Mouse (Mus musculus) stomach, embryonic 15.5 days (tissue): ENCODE results near the gene Tmem266. TPM values are rescaled to one million over a fixed set of nuclear protein-coding genes. Genes with fewer than 3 reads are reported as not detected.

Experiments used
- ATAC-seq: fragments of 200-750 bp; cut with Nextera tagmentation; 2 replicates; pipeline ENCODE4 v1.8.0; 2017; ENCODE audit warnings: low read depth, moderate number of reproducible peaks, moderate TSS enrichment; ENCODE audit not compliant: insufficient read depth, low FRiP score
- H3K27ac ChIP-seq: fragments of 300-500 bp; sonication (generic); 2 replicates; pipeline ENCODE4 v1.5.1; 2015; ENCODE audit warnings: mild to moderate bottlenecking, inconsistent platforms
- H3K27me3 ChIP-seq: fragments of 300-500 bp; sonication (generic); replicated peaks from 2 replicates; pipeline ENCODE4 v1.6.1; 2015; ENCODE audit warnings: inconsistent platforms
- H3K36me3 ChIP-seq: fragments of 300-500 bp; sonication (generic); 2 replicates; pipeline ENCODE4 v1.6.1; 2015; ENCODE audit warnings: inconsistent platforms
- H3K4me1 ChIP-seq: fragments of 300-500 bp; sonication (generic); 2 replicates; pipeline ENCODE4 v1.6.1; 2015; ENCODE audit warnings: inconsistent platforms
- H3K4me2 ChIP-seq: fragments of 300-500 bp; sonication (generic); 2 replicates; pipeline ENCODE4 v1.6.1; 2015; ENCODE audit warnings: mild to moderate bottlenecking, inconsistent platforms
- H3K4me3 ChIP-seq: fragments of 300-500 bp; sonication (generic); replicated peaks from 2 replicates; pipeline ENCODE4 v1.5.1; 2015; ENCODE audit warnings: inconsistent platforms
- H3K9ac ChIP-seq: fragments of 300-500 bp; sonication (generic); 2 replicates; pipeline ENCODE4 v1.6.1; 2015; ENCODE audit warnings: inconsistent platforms
- H3K9me3 ChIP-seq: fragments of 300-500 bp; sonication (generic); 2 replicates; pipeline ENCODE4 v1.6.1; 2016; ENCODE audit warnings: inconsistent platforms
- WGBS: fragments of 180-500 bp; shearing (Covaris S2); methylation state at CpG from one replicate; pipeline ENCODE4 v1.1.7; 2015; 5-methylcytosine and 5-hydroxymethylcytosine counted together
- polyA plus RNA-seq: library from polyadenylated mRNA; unstranded; fragments of >200 nt; fragmentation: Nextera tagmentation; extraction: Ambion mirVana; gene quantifications from 2 replicates; pipeline ENCODE4 v1.2.1, GENCODE M21; 2015

Gene Tmem266
- polyA plus RNA-seq, 1 experiment from 2014 or later: 1.3 TPM

GRCm38 (mm10) chr9:55377603-55378250, 51.0 kb downstream of the Tmem266 start:
- Histone ChIP-seq H3K36me3 (no peaks in the 10 kb centered on the region), H3K4me1 (no peaks in the 10 kb centered on the region), H3K27ac (no peak overlapping the region), H3K9ac (no peak overlapping the region), H3K9me3 (no peaks in the 10 kb centered on the region), H3K27me3 (no peaks in the 10 kb centered on the region), H3K4me2 (no peak overlapping the region), H3K4me3 (no peak overlapping the region)
- WGBS: 82% methylated on average over 10 of the region's 10 CpGs
- no peak for ATAC-seq

- 88% methylated on average over 4 of the region's 4 CpGs for WGBS
- Histone ChIP-seq H3K4me1 (no peaks in the 10 kb centered on the region), H3K9ac (no peak overlapping the region), H3K4me2 (no peak overlapping the region), H3K36me3 (no peaks in the 10 kb centered on the region), H3K27ac (no peak overlapping the region), H3K27me3 (no peaks in the 10 kb centered on the region), H3K9me3 (no peaks in the 10 kb centered on the region), H3K4me3 (no peak overlapping the region)
- no peak for ATAC-seq
These were observed 54.7 kb downstream of the Tmem266 start for GRCm38 (mm10) chr9:55381456-55381855.

- Histone ChIP-seq H3K9ac (no peak overlapping the region), H3K9me3 (no peaks in the 10 kb centered on the region), H3K27ac (no peak overlapping the region), H3K36me3 (no peaks in the 10 kb centered on the region), H3K4me3 (no peak overlapping the region), H3K4me2 (no peak overlapping the region), H3K4me1 (no peaks in the 10 kb centered on the region), H3K27me3 (no peaks in the 10 kb centered on the region)
- 31% methylated on average over 5 of the region's 5 CpGs for WGBS
- no peak for ATAC-seq
These were observed 55.7 kb downstream of the Tmem266 start for GRCm38 (mm10) chr9:55382441-55382840.

- no peaks in the 10 kb centered on the region for H3K9me3 ChIP-seq
- H3K27me3 ChIP-seq: no peaks in the 10 kb centered on the region
- no peak overlapping the region for H3K9ac ChIP-seq
- no peaks in the 10 kb centered on the region for H3K36me3 ChIP-seq
- ATAC-seq: no peak
- H3K27ac ChIP-seq: no peak overlapping the region
- H3K4me2 ChIP-seq: no peak overlapping the region
- no peaks in the 10 kb centered on the region for H3K4me1 ChIP-seq
- H3K4me3 ChIP-seq: no peak overlapping the region
- 96% methylated on average over 4 of the region's 4 CpGs for WGBS
These were observed 59.4 kb downstream of the Tmem266 start for GRCm38 (mm10) chr9:55386117-55386516.

- Histone ChIP-seq H3K4me3 (no peak overlapping the region), H3K36me3 (no peaks in the 10 kb centered on the region), H3K9ac (no peak overlapping the region), H3K4me2 (no peak overlapping the region), H3K27me3 (no peaks in the 10 kb centered on the region), H3K27ac (no peak overlapping the region), H3K4me1 (no peaks in the 10 kb centered on the region), H3K9me3 (no peaks in the 10 kb centered on the region)
- 75% methylated on average over 14 of the region's 14 CpGs for WGBS
- no peak for ATAC-seq
These were observed 61.3 kb downstream of the Tmem266 start for GRCm38 (mm10) chr9:55387862-55388505.

- ATAC-seq: no peak
- Histone ChIP-seq H3K4me3 (no peak overlapping the region), H3K9ac (no peak overlapping the region), H3K36me3 (no peaks in the 10 kb centered on the region), H3K4me1 (no peaks in the 10 kb centered on the region), H3K27me3 (no peaks in the 10 kb centered on the region), H3K9me3 (no peaks in the 10 kb centered on the region), H3K27ac (no peak overlapping the region), H3K4me2 (no peak overlapping the region)
- 30% methylated on average over 17 of the region's 17 CpGs for WGBS
These were observed 65.4 kb downstream of the Tmem266 start for GRCm38 (mm10) chr9:55391909-55392658.

- no peaks in the 10 kb centered on the region for H3K4me1 ChIP-seq
- WGBS: 81% methylated on average over 1 of the region's 1 CpGs
These were observed 68.9 kb downstream of the Tmem266 start for GRCm38 (mm10) chr9:55395650-55396049.

GRCm38 (mm10) chr9:55398985-55399554, 72.4 kb downstream of the Tmem266 start:
- Histone ChIP-seq H3K9ac (no peak overlapping the region), H3K36me3 (no peaks in the 10 kb centered on the region), H3K9me3 (no peaks in the 10 kb centered on the region), H3K27ac (no peak overlapping the region), H3K27me3 (no peaks in the 10 kb centered on the region), H3K4me2 (no peak overlapping the region), H3K4me1 (no peaks in the 10 kb centered on the region), H3K4me3 (no peak overlapping the region)
- ATAC-seq: no peak
- 81% methylated on average over 7 of the region's 7 CpGs for WGBS

More at GRCm38 (mm10) chr9:55395650-55396049, 68.9 kb downstream of the Tmem266 start:
- Histone ChIP-seq H3K4me3 (no peak overlapping the region), H3K9ac (no peak overlapping the region), H3K9me3 (no peaks in the 10 kb centered on the region), H3K27ac (no peak overlapping the region), H3K36me3 (no peaks in the 10 kb centered on the region), H3K4me2 (no peak overlapping the region), H3K27me3 (no peaks in the 10 kb centered on the region)
- no peak for ATAC-seq

GRCm38 (mm10) chr9:55402276-55402675, 75.6 kb downstream of the Tmem266 start:
- H3K27me3 ChIP-seq: no peaks in the 10 kb centered on the region
- ATAC-seq: no peak
- 50% methylated on average over 7 of the region's 7 CpGs for WGBS
- no peak overlapping the region for H3K27ac ChIP-seq
- no peak overlapping the region for H3K4me3 ChIP-seq
- no peaks in the 10 kb centered on the region for H3K9me3 ChIP-seq
- H3K36me3 ChIP-seq: no peaks in the 10 kb centered on the region
- H3K4me2 ChIP-seq: no peak overlapping the region
- no peak overlapping the region for H3K9ac ChIP-seq
- no peaks in the 10 kb centered on the region for H3K4me1 ChIP-seq

- 84% methylated on average over 4 of the region's 4 CpGs for WGBS
- H3K9ac ChIP-seq: no peak overlapping the region
- no peak for ATAC-seq
These were observed 77.5 kb downstream of the Tmem266 start for GRCm38 (mm10) chr9:55404256-55404655.

GRCm38 (mm10) chr9:55404976-55405702, 78.4 kb downstream of the Tmem266 start:
- Histone ChIP-seq H3K9ac (no peak overlapping the region), H3K36me3 (no peaks in the 10 kb centered on the region), H3K4me1 (no peaks in the 10 kb centered on the region), H3K4me3 (no peak overlapping the region), H3K27me3 (no peaks in the 10 kb centered on the region), H3K4me2 (no peak overlapping the region), H3K9me3 (no peaks in the 10 kb centered on the region), H3K27ac (no peak overlapping the region)
- ATAC-seq: no peak
- WGBS: 70% methylated on average over 6 of the region's 6 CpGs

More at GRCm38 (mm10) chr9:55404256-55404655, 77.5 kb downstream of the Tmem266 start:
- Histone ChIP-seq H3K4me2 (no peak overlapping the region), H3K36me3 (no peaks in the 10 kb centered on the region), H3K4me3 (no peak overlapping the region), H3K27ac (no peak overlapping the region), H3K9me3 (no peaks in the 10 kb centered on the region), H3K4me1 (no peaks in the 10 kb centered on the region), H3K27me3 (no peaks in the 10 kb centered on the region)
